Mouse (Mus musculus) heart, embryonic 13.5 days (tissue): ENCODE data around the gene Ank3. TPM values are rescaled to one million over a fixed set of nuclear protein-coding genes. Genes with fewer than 3 reads are reported as not detected.

Experiments
- ATAC-seq: fragments of 200-750 bp; cut with Nextera tagmentation; 2 replicates; pipeline ENCODE4 v1.8.0; 2017; ENCODE audit warnings: moderate TSS enrichment; ENCODE audit not compliant: insufficient number of reproducible peaks, low FRiP score, low TSS enrichment; ENCODE audit errors: extremely low read depth
- H3K27ac ChIP-seq: fragments of 300-500 bp; sonication (generic); replicated peaks from 2 replicates; pipeline ENCODE4 v1.5.1; 2015; ENCODE audit warnings: moderate library complexity, mild to moderate bottlenecking, inconsistent platforms
- H3K27me3 ChIP-seq: fragments of 300-500 bp; sonication (generic); replicated peaks from 2 replicates; pipeline ENCODE4 v1.6.1; 2015; ENCODE audit warnings: mild to moderate bottlenecking, inconsistent platforms
- H3K36me3 ChIP-seq: fragments of 300-500 bp; sonication (generic); 2 replicates; pipeline ENCODE4 v1.6.1; 2015; ENCODE audit warnings: mild to moderate bottlenecking, inconsistent platforms
- H3K4me1 ChIP-seq: fragments of 300-500 bp; sonication (generic); 2 replicates; pipeline ENCODE4 v1.6.1; 2015; ENCODE audit warnings: inconsistent platforms
- H3K4me2 ChIP-seq: fragments of 300-500 bp; sonication (generic); 2 replicates; pipeline ENCODE4 v1.6.1; 2015; ENCODE audit warnings: inconsistent platforms, mild to moderate bottlenecking, moderate library complexity
- H3K4me3 ChIP-seq: fragments of 300-500 bp; sonication (generic); 2 replicates; pipeline ENCODE4 v1.5.1; 2015; ENCODE audit warnings: moderate library complexity, mild to moderate bottlenecking, inconsistent platforms
- H3K9ac ChIP-seq: fragments of 300-500 bp; sonication (generic); 2 replicates; pipeline ENCODE4 v1.6.1; 2015; ENCODE audit warnings: inconsistent platforms, mild to moderate bottlenecking, moderate library complexity
- H3K9me3 ChIP-seq: fragments of 300-500 bp; sonication (generic); 2 replicates; pipeline ENCODE4 v1.6.1; 2016; ENCODE audit warnings: inconsistent platforms
- WGBS: fragments of 180-500 bp; shearing (Covaris S2); methylation state at CpG from one replicate; pipeline ENCODE4 v1.1.7; 2015; ENCODE audit warnings: mixed read lengths; 5-methylcytosine and 5-hydroxymethylcytosine counted together
- polyA plus RNA-seq: library from polyadenylated mRNA; unstranded; fragments of >200 nt; fragmentation: Nextera tagmentation; extraction: Ambion mirVana; gene quantifications from 2 replicates; pipeline ENCODE4 v1.2.1, GENCODE M21; 2015

The Ank3 gene
- polyA plus RNA-seq, 1 experiment from 2014 or later: 30.8 TPM

DNA sequence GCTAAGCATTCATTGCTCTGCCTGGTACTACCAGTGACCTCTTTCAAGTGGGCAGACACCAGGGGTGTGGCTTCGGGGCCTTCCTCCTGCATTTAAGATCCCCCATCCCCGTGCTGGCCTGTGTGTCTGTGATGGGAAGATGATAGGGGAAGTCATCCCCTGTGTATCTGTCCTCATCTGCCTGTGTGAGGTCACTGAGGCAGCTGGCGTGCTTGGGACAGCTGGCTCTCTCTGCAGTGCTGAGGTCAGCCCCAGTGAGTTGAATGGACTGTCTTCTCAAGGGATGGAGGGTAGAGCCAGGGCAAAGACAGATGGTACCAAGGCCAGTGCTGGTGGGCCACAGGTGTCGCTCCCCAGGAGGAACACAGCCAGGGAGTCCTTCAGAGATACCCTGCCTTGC lies 302.7 kb downstream of the Ank3 start:
- no peaks in the 10 kb centered on the region for H3K27me3 ChIP-seq
- H3K4me2 ChIP-seq: no peak overlapping the region
- H3K36me3 ChIP-seq: no peaks in the 10 kb centered on the region
- H3K27ac ChIP-seq: no peak overlapping the region
- no peak for ATAC-seq
- WGBS: 42% methylated on average over 4 of the region's 4 CpGs
- H3K4me3 ChIP-seq: no peak overlapping the region
- H3K9me3 ChIP-seq: no peaks in the 10 kb centered on the region
- no peak overlapping the region for H3K9ac ChIP-seq
- peaks cover 7% of the 10 kb centered on the region for H3K4me1 ChIP-seq

DNA sequence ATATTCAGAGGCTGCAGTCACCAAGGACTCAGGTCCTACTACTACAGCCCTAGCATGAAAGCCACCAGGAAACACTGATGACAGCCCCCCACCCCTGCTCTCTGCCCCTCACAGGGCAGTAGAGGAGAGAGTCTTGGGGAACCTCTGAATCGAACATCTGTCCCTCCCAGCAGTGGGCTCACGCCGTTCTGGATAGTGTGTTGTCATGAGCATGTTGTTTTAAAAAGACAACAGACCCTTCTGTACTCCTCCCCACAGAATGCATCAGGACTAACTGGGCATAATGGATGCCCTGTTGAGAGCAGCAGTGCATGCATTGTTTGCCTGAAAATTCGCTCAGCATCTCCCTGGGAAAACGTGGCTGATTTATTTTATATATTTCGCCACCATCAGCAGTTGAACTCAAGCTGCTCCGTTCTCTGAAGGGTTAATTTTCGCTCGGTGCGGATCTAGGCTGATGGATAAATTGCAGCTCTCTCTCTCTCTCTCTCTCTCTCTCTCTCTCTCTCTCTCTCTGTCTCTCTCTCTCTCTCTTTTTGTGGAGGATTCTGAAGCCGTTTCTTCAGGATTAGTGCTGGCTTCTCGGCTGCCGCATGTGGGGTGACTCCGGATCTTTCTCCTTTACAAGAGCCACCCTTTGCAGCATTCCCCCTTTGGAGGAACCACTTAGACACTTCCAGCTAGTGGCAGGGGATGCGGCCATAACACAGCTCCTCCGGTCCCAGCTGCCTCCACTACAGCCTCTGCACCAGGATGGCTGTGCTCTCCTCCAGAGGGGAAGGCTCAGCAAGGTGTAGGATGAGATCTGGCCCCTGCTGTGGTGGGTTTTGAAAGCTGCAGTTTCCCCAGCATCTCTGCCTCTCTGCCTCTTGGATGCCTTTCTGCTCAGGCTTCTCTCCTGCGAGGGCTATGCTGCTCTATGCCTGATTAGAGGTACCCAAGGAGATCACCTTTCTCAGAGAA lies 307.5 kb downstream of the Ank3 start:
- Histone ChIP-seq H3K36me3 (no peaks in the 10 kb centered on the region), H3K4me1 (peaks cover 38% of the 10 kb centered on the region), H3K4me3 (peak overlapping the region; percentile 34), H3K9me3 (no peaks in the 10 kb centered on the region), H3K27me3 (0 out of 2 replicates have a peak, but pooled peaks cover 2% of the 10 kb centered on the region), H3K27ac (no peak overlapping the region), H3K9ac (peak overlapping the region; percentile 53; the same call in 1 of the 2 replicates), H3K4me2 (peak overlapping the region; percentile 61)
- no peak for ATAC-seq
- 18% methylated on average over 17 of the region's 17 CpGs for WGBS

DNA sequence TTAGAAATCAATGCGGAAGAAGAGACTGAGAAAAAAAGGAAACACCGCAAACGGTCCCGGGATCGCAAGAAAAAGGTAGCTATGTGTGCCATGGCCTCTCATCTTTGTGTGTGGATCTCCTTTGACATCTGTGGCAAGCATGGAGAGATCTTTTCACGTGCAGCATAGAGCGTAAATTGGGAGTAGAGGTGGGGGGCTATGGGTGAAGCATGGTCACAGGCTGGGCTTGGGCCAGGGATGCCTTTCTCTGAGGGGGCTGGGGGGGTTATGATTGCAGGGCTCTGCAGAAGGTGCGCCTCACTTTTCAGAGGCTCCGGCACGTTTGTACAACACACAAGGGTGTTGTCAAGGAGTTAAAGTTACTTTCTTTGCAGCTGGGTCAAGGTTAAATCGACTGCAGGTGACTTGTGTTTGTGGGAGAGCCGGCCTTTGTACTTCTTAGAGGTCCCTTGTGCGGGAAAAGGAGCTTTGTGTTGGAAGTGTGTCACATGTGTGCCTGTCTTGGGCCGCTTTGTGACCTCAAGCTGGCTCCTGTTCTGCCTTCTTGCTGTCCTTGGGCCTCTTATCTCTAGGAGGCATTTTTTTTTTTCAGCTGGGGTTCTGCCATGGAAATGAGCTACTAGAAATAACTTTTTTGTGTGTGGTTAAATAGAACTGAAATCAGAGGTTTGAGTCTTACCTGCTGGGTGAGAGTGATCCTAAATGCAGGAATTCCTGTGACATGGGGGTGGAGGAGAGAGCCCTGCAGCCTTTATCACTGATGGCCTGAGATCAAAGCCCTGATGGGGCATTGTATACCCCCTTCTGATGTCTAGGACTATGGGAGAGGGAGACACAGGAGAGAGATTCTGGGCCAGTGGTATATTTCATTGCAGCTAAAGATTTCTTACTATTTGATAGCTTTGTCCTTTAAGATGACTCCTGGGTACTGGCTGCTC lies 308.5 kb downstream of the Ank3 start:
- no peak for ATAC-seq
- H3K27ac ChIP-seq: no peak overlapping the region
- no peak overlapping the region for H3K4me3 ChIP-seq
- H3K4me1 ChIP-seq: peaks cover 41% of the 10 kb centered on the region
- H3K9me3 ChIP-seq: no peaks in the 10 kb centered on the region
- H3K36me3 ChIP-seq: no peaks in the 10 kb centered on the region
- peak overlapping the region; percentile 40; the same call in 1 of the 2 replicates for H3K9ac ChIP-seq
- peak overlapping the region; percentile 61 for H3K4me2 ChIP-seq
- WGBS: 38% methylated on average over 14 of the region's 14 CpGs
- 0 out of 2 replicates have a peak, but pooled peaks cover 2% of the 10 kb centered on the region for H3K27me3 ChIP-seq

DNA sequence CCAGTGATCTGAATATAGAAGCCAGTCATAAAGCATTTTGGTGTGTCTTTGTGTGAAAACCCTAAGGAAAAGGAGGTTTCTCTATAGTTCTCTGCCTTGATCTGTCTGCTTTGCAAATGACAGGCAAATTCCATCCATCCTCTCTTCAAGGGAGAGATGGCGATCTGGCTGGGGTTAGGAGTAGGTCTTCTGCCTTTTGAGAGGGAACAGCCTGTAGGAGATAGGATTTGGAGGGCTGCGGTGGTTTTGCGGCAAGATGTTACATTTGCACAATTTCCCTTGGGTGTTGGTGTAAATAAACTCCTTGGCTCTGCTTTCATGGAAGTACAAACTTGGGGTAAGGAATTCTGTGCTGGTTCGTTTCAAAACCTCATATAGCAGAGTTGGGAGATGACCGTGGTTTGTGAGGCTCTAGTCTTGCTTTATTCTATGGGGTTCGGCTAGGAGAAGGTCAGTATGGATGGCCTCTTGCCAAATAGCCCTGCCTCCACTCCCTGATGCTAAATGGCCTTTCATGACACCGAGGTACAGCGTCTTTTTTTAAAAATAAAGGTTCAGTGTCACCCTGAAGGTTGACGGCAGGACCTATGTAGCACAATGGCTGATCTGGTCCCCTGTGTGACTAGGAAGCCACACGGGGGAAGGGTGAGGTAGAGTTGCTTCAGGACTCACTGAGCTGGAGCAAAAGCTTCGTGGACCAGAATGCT lies 309.4 kb downstream of the Ank3 start:
- 74% methylated on average over 11 of the region's 11 CpGs for WGBS

DNA sequence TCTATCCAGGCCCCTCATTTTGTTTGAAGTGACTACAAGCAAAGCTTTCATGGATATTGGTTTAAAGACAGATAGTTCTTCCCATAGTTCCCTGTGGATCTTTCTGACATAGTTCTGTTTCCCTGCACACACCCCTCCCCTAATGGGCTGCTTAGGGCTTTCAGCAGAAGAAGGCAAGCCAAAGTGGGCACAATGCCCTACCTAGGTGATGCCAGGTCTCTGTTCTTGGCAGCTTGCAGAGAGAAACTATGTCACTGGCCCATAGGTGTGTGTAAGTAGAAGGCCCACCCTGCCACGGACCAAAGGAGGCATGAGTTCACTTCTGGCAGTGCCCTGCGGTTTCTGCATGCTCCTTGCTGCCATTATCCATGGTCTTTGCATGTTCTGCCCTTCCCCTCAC lies 311.1 kb downstream of the Ank3 start:
- 0 out of 2 replicates have a peak, but pooled peaks cover 2% of the 10 kb centered on the region for H3K27me3 ChIP-seq
- H3K9me3 ChIP-seq: no peaks in the 10 kb centered on the region
- H3K4me2 ChIP-seq: no peak overlapping the region
- no peak for ATAC-seq
- peaks cover 46% of the 10 kb centered on the region for H3K4me1 ChIP-seq
- H3K4me3 ChIP-seq: no peak overlapping the region
- H3K36me3 ChIP-seq: no peaks in the 10 kb centered on the region
- WGBS: 72% methylated on average over 2 of the region's 2 CpGs
- H3K27ac ChIP-seq: no peak overlapping the region
- no peak overlapping the region for H3K9ac ChIP-seq

More for the DNA sequence above, 309.4 kb downstream of the Ank3 start:
- no peaks in the 10 kb centered on the region for H3K9me3 ChIP-seq
- H3K27ac ChIP-seq: no peak overlapping the region
- no peak overlapping the region for H3K4me3 ChIP-seq
- 0 out of 2 replicates have a peak, but pooled peaks cover 2% of the 10 kb centered on the region for H3K27me3 ChIP-seq
- no peaks in the 10 kb centered on the region for H3K36me3 ChIP-seq
- no peak for ATAC-seq
- peaks cover 46% of the 10 kb centered on the region for H3K4me1 ChIP-seq
- H3K9ac ChIP-seq: no peak overlapping the region
- no peak overlapping the region for H3K4me2 ChIP-seq

DNA sequence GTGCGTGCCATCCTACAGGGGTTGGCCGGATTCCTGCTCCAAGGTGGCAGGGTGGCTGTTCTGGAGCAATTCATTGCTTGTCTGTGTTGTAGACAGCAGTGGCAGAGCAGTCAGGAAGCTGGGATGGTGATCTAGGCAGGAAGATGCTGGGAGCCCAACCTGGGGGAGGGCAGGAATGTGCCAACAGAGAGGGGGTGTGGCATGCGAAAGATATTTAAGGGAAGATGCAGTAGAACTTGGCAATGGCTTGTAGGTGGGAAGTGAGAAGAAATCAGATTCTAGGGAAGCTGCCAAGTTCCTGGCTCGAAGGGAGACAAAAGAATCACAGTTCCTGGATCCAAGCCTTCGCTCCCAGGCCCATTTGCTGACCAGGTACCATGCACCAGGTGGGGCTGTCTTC lies 312.2 kb downstream of the Ank3 start:
- Histone ChIP-seq H3K4me2 (no peak overlapping the region), H3K4me3 (no peak overlapping the region), H3K27me3 (0 out of 2 replicates have a peak, but pooled peaks cover 2% of the 10 kb centered on the region), H3K4me1 (peaks cover 43% of the 10 kb centered on the region), H3K36me3 (no peaks in the 10 kb centered on the region), H3K9me3 (no peaks in the 10 kb centered on the region), H3K9ac (no peak overlapping the region), H3K27ac (no peak overlapping the region)
- WGBS: 81% methylated on average over 5 of the region's 5 CpGs
- ATAC-seq: no peak

DNA sequence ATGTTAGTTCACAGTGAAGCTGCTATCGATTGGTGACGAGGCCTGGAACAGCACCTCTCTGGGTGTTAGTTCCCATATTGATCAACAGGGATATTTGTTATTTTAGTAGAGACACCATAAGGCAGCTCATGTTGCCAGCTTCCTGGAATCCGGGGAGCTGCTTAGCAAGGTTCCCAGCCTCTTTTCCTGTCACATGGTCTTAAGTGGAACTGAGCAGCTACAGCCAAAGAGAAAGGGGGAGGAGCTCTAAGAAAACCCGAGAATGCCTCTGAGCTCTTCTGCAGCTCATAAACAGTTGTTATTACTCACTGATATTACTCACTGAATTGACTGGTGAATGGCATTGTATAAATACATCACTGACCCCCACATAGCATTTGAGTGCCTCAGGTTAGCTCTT lies 318.3 kb downstream of the Ank3 start:
- 66% methylated on average over 4 of the region's 4 CpGs for WGBS
- H3K27me3 ChIP-seq: no peaks in the 10 kb centered on the region
- H3K36me3 ChIP-seq: no peaks in the 10 kb centered on the region
- no peaks in the 10 kb centered on the region for H3K9me3 ChIP-seq
- no peak overlapping the region for H3K9ac ChIP-seq
- no peak overlapping the region for H3K4me2 ChIP-seq
- ATAC-seq: no peak
- H3K27ac ChIP-seq: no peak overlapping the region
- H3K4me1 ChIP-seq: peaks cover 21% of the 10 kb centered on the region
- no peak overlapping the region for H3K4me3 ChIP-seq

DNA sequence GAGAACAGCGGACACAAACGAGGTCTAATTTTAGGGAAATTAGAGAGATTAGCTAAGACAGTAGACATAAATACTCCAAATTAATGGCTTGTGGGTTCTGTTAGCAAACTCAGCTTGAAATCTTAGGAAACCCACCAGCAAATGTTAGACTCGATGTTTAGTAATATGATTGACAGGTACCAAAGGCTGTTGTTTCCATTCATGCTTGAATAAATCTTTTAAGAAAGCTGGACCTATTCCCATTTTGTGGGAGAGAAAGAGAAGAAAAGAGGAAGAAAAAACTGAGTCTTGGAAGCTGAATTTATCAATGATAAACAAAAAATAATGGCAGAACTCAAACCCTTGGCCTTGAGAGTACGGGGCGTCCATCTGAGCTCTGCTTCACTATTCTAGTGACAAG lies 320.8 kb downstream of the Ank3 start:
- H3K4me1 ChIP-seq: peaks cover 15% of the 10 kb centered on the region
- H3K36me3 ChIP-seq: no peaks in the 10 kb centered on the region
- WGBS: 79% methylated on average over 5 of the region's 5 CpGs
- no peak overlapping the region for H3K9ac ChIP-seq
- H3K9me3 ChIP-seq: no peaks in the 10 kb centered on the region
- no peak for ATAC-seq
- no peaks in the 10 kb centered on the region for H3K27me3 ChIP-seq
- no peak overlapping the region for H3K4me3 ChIP-seq
- no peak overlapping the region for H3K27ac ChIP-seq
- 0 out of 2 replicates have a peak overlapping the region, but pooled peaks have one; percentile 3 for H3K4me2 ChIP-seq

DNA sequence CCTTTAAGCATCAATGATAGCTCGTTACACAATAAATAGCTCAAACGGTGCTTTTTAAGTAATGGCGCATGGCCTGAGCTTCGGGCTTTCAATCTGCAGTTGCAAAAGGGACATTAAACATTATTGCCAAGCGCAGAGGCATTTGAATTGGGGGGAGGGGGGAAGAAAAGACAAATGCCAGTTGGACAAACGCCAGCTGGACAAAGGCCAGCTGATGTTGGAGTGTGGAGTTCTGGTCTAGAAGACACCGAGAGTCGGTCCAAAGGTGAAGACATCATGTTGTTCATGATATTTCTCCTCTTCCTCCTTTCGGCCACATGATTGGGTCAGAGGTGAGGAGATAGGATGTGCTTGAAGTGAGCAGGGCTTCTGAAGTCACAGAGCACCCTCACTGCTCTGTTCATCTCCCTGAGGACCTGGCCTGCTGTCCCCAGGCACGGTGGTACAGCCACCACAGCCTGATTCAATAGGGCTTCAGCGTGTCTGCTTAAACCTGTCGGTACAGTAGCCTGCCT lies 321.4 kb downstream of the Ank3 start:
- Histone ChIP-seq H3K36me3 (no peaks in the 10 kb centered on the region), H3K9ac (no peak overlapping the region), H3K9me3 (no peaks in the 10 kb centered on the region), H3K27me3 (no peaks in the 10 kb centered on the region), H3K27ac (0 out of 2 replicates have a peak overlapping the region, but pooled peaks have one; percentile 26), H3K4me1 (peaks cover 15% of the 10 kb centered on the region), H3K4me2 (0 out of 2 replicates have a peak overlapping the region, but pooled peaks have one; percentile 3), H3K4me3 (no peak overlapping the region)
- 43% methylated on average over 12 of the region's 12 CpGs for WGBS
- ATAC-seq: no peak

DNA sequence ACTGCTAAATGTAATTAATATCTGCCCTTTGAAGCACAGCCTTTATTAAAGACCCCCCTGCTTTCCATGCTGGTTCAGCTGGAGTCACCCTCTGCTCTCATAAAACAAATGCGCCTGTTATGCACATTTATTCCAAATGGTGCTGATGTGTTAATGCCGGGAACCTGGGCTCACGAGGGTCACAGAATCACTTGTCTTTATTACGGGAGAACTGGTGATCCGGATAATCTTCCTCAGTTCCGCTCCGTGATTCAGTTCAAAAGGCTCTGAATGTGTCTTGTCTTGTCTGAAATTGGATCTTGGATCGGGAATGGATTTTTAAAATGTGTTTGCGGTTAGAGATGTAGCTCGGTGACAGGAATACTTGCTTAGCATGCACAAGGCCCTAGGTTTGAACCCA lies 321.9 kb downstream of the Ank3 start:
- 85% methylated on average over 10 of the region's 10 CpGs for WGBS
- Histone ChIP-seq H3K4me3 (no peak overlapping the region), H3K4me2 (no peak overlapping the region), H3K9me3 (no peaks in the 10 kb centered on the region), H3K27ac (0 out of 2 replicates have a peak overlapping the region, but pooled peaks have one; percentile 26), H3K4me1 (peaks cover 15% of the 10 kb centered on the region), H3K27me3 (no peaks in the 10 kb centered on the region), H3K36me3 (no peaks in the 10 kb centered on the region), H3K9ac (no peak overlapping the region)
- no peak for ATAC-seq
